Mouse (Mus musculus) myocyte (in vitro differentiated cells): ENCODE measurements around the gene Cc2d2a.

Experiments
- CEBPB ChIP-seq: IDR thresholded peaks from 2 replicates; pipeline ENCODE4 v1.6.1; 2011; ENCODE audit warnings: mild to moderate bottlenecking, moderate library complexity; ENCODE audit not compliant: poor library complexity, insufficient read depth, severe bottlenecking
- E2F4 ChIP-seq: IDR thresholded peaks from one replicate; pipeline ENCODE4 v1.6.1; 2011; ENCODE audit warnings: mild to moderate bottlenecking, control low read depth, moderate library complexity; ENCODE audit not compliant: insufficient read depth
- MAX ChIP-seq: IDR thresholded peaks from one replicate; pipeline ENCODE4 v1.6.1; 2011; ENCODE audit warnings: low read depth, mild to moderate bottlenecking, control low read depth
- MYOD1 ChIP-seq, 3 experiments: IDR thresholded peaks; one replicate each; pipeline ENCODE4 v1.6.1; 2011; ENCODE audit warnings: control low read depth in 2 of 3, low read depth in 2 of 3, mild to moderate bottlenecking in 2 of 3, moderate library complexity in 1 of 3; ENCODE audit not compliant: insufficient read length in 2 of 3, control insufficient read depth in 1 of 3
- POLR2A ChIP-seq: IDR thresholded peaks from one replicate; pipeline ENCODE4 v1.6.1; 2011; ENCODE audit warnings: low read depth, mild to moderate bottlenecking, control low read depth, moderate library complexity; ENCODE audit not compliant: insufficient read length
- TCF12 ChIP-seq: IDR thresholded peaks from one replicate; pipeline ENCODE4 v1.6.1; 2011; ENCODE audit warnings: mild to moderate bottlenecking, control low read depth; ENCODE audit not compliant: poor library complexity, insufficient read depth, severe bottlenecking
- USF1 ChIP-seq: IDR thresholded peaks from one replicate; pipeline ENCODE4 v1.6.1; 2011; ENCODE audit warnings: low read depth, mild to moderate bottlenecking, control low read depth, moderate library complexity

GRCm38 (mm10) chr5:43625407-43625806 is 36.7 kb upstream of the Cc2d2a start:
- no peak for TF ChIP-seq TCF12
- no peak for TF ChIP-seq POLR2A
- no peak for TF ChIP-seq E2F4
- no peak for TF ChIP-seq MAX
- no peak for TF ChIP-seq USF1
- TF ChIP-seq MYOD1 (IDR thresholded peaks at IDR 0.05; ENCODE audit: control insufficient read depth in 1 of 3, insufficient read length in 2 of 3, low read depth in 2 of 3): no peak
- TF ChIP-seq CEBPB: no peak
